Mouse (Mus musculus) cortical plate, adult 2 months (tissue): ENCODE results near the gene Ero1lb.
"Not testable (repeated sequence)": the region's sequence is repeated elsewhere in the genome, so short reads cannot be mapped to it uniquely, and the experiment has no call there.

Source experiments
- CTCF ChIP-seq: fragments of 200-500 bp; IDR thresholded peaks from 2 replicates; pipeline ENCODE4 v1.5.1; 2011; ENCODE audit warnings: mild to moderate bottlenecking, control low read depth, low read length; ENCODE audit not compliant: insufficient read depth; ENCODE audit errors: extremely low read depth
- POLR2A ChIP-seq: fragments of 200-500 bp; IDR thresholded peaks from 2 replicates; pipeline ENCODE4 v1.6.1; 2011; ENCODE audit warnings: mild to moderate bottlenecking, low read length, control low read depth; ENCODE audit not compliant: insufficient read depth; ENCODE audit errors: extremely low read depth

- not testable (repeated sequence) for TF ChIP-seq POLR2A, CTCF
Observed at GRCm38 (mm10) chr13:12615014-12615413, 49.3 kb downstream of the Ero1lb start.
